Mouse (Mus musculus): ENCODE measurements around the gene Armc12. TPM values are rescaled to one million over a fixed set of nuclear protein-coding genes. Genes with fewer than 3 reads are reported as not detected.
"Not testable (repeated sequence)": the region's sequence is repeated elsewhere in the genome, so short reads cannot be mapped to it uniquely, and the experiment has no call there.

Armc12 gene
- polyA plus RNA-seq, 1 experiment from 2014 or later, result not detected

DNA sequence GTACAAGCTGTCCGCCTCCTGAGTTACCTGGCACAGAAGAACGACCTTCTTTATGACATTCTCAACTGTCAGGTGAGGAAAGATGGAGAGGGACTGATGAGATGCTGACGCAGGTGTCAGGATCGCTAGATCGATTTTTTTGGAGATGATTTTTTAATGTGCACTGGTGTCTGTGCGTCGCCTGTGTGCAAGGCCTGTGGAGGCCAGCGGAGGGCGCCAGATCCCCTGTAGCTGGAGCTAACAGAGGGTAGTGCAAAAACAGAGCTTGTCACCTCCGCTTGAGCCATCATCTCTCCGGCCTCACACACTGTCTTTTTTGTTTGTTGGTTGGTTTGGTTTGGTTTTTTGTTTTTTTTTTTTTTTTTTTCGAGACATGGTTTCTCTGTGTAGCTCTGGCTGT, 7.3 kb downstream of the Armc12 start:
- no peaks in the 10 kb centered on the region for H3K36me3 ChIP-seq (ENCODE audit: insufficient read depth, low read length)
- H3K27ac ChIP-seq, result no peak overlapping the region
- no peak overlapping the region for H3K4me2 ChIP-seq (ENCODE audit: low read length)
- H3K4me1 ChIP-seq (replicated peaks; ENCODE audit: insufficient read depth, low read length), result no peaks in the 10 kb centered on the region
- 0 out of 2 replicates have a peak, but pooled peaks have one; percentile 14 for TF ChIP-seq CTCF (IDR thresholded peaks at IDR 0.05; ENCODE audit: low read depth)
- no peak overlapping the region for H3K9ac ChIP-seq (ENCODE audit: low read depth, low read length)
- ATAC-seq (replicated peaks; ENCODE audit: low FRiP score, low read depth), result no peak
- no peak overlapping the region for H3K4me3 ChIP-seq (replicated peaks; ENCODE audit: low read depth, low read length)
- H3K9me3 ChIP-seq (replicated peaks; ENCODE audit: low read length), result 0 out of 2 replicates have a peak, but pooled peaks cover 3% of the 10 kb centered on the region
- H3K27me3 ChIP-seq (ENCODE audit: insufficient read depth, low read length), result no peaks in the 10 kb centered on the region
- no peak for DNase-seq (ENCODE audit: low spot score)
- 56% methylated on average over 12 of the region's 12 CpGs for WGBS

GRCm38 (mm10) chr17:28546925-28547324, 16.3 kb downstream of the Armc12 start:
- TF ChIP-seq CTCF (IDR thresholded peaks at IDR 0.05; ENCODE audit: low read depth), result no peak
- no peak overlapping the region for H3K9ac ChIP-seq (ENCODE audit: low read depth, low read length)
- DNase-seq (ENCODE audit: low spot score), result no peak
- no peaks in the 10 kb centered on the region for H3K9me3 ChIP-seq (replicated peaks; ENCODE audit: low read length)
- WGBS, result 90% methylated on average over 1 of the region's 1 CpGs
- no peak overlapping the region for H3K27ac ChIP-seq
- no peaks in the 10 kb centered on the region for H3K36me3 ChIP-seq (ENCODE audit: insufficient read depth, low read length)
- H3K4me1 ChIP-seq (replicated peaks; ENCODE audit: insufficient read depth, low read length), result no peaks in the 10 kb centered on the region
- H3K27me3 ChIP-seq (ENCODE audit: insufficient read depth, low read length), result no peaks in the 10 kb centered on the region
- ATAC-seq (replicated peaks; ENCODE audit: low FRiP score, low read depth), result no peak
- H3K4me3 ChIP-seq (replicated peaks; ENCODE audit: low read depth, low read length), result no peak overlapping the region
- H3K4me2 ChIP-seq (ENCODE audit: low read length), result no peak overlapping the region

DNA sequence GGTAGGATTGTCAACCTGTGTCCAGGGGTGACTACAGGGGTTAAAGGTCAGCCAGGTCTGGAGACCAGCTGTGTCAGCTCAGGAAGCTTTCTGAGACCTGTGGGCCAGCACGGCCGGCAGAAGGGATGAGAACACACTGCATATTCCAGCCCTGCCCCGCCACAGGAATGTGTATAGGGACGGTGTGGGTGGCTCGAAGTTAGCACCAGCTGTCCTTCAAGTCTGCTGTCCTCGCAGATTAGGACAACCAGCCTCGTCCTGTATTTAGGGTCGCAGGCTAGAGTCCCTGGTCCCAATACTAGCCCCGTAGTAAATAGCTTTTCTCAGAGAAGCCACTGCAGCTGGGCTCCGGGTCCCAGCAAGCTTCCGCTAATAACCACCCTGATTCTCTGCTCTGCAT, 17.9 kb downstream of the Armc12 start:
- H3K9ac ChIP-seq (ENCODE audit: low read depth, low read length), result no peak overlapping the region
- no peak for TF ChIP-seq CTCF (IDR thresholded peaks at IDR 0.05; ENCODE audit: low read depth)
- no peak for ATAC-seq (replicated peaks; ENCODE audit: low FRiP score, low read depth)

GRCm38 (mm10) chr17:28549111-28549510, 18.5 kb downstream of the Armc12 start, which contains the start of gene Clpsl2:
Clpsl2 (plus strand) TSS chr17:28549411.
- H3K4me1 ChIP-seq (replicated peaks; ENCODE audit: insufficient read depth, low read length), result no peaks in the 10 kb centered on the region
- H3K4me3 ChIP-seq (replicated peaks; ENCODE audit: low read depth, low read length), result no peak within 1 kb of the TSS
- no peak within 1 kb of the TSS for H3K9ac ChIP-seq (ENCODE audit: low read depth, low read length)
- no peaks in the 10 kb centered on the region for H3K27me3 ChIP-seq (ENCODE audit: insufficient read depth, low read length)
- no peaks in the 10 kb centered on the region for H3K36me3 ChIP-seq (ENCODE audit: insufficient read depth, low read length)
- no peak for DNase-seq (ENCODE audit: low spot score)
- WGBS, result 80% methylated on average over 14 of the region's 14 CpGs
- no peak within 1 kb of the TSS for H3K4me2 ChIP-seq (ENCODE audit: low read length)
- no peak within 1 kb of the TSS for H3K27ac ChIP-seq
- no peaks in the 10 kb centered on the region for H3K9me3 ChIP-seq (replicated peaks; ENCODE audit: low read length)
- no peak for ATAC-seq (replicated peaks; ENCODE audit: low FRiP score, low read depth)
- TF ChIP-seq CTCF (IDR thresholded peaks at IDR 0.05; ENCODE audit: low read depth), result no peak

More for the DNA sequence above, 17.9 kb downstream of the Armc12 start:
- H3K4me2 ChIP-seq (ENCODE audit: low read length), result no peak overlapping the region
- 57% methylated on average over 11 of the region's 11 CpGs for WGBS
- no peak overlapping the region for H3K4me3 ChIP-seq (replicated peaks; ENCODE audit: low read depth, low read length)
- H3K36me3 ChIP-seq (ENCODE audit: insufficient read depth, low read length), result no peaks in the 10 kb centered on the region
- H3K4me1 ChIP-seq (replicated peaks; ENCODE audit: insufficient read depth, low read length), result no peaks in the 10 kb centered on the region
- no peak overlapping the region for H3K27ac ChIP-seq
- H3K9me3 ChIP-seq (replicated peaks; ENCODE audit: low read length), result no peaks in the 10 kb centered on the region
- H3K27me3 ChIP-seq (ENCODE audit: insufficient read depth, low read length), result no peaks in the 10 kb centered on the region
- no peak for DNase-seq (ENCODE audit: low spot score)

DNA sequence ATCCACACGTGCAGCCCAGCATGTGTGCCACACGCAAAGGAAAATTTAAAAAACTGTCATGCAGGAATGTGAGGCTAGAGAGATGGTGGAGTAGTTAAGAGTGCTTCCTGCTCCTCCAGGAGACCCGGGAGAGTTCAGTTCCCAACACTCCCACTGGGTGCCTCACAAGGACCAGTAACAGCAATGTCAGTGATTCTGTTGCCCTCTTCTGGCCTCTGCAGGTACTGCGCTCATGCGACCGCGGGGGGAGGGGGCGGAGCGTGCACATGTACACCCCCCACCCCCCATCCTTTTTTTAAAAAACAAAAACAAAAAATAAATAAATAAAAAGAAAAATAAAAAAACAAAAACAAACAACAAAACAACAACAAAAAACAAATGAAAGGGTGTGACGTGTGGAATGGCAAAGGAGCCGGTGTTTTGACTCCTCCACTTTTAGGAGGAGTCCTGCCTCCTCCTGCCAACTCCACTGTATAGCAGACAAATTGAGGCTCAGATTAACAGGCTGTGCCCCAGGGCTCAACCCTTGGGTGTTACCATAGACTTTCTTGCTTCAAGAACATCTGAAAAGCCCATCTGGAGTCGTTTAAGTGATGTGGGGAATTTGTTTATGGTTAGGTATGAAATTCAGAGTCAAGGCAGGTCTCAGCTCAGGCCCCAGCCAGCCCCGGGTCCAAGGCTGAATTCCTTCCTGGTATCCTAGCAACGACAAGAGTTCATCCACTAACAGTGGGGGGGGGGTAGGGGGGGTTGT, 22.6 kb downstream of the Armc12 start:
- no peaks in the 10 kb centered on the region for H3K36me3 ChIP-seq (ENCODE audit: insufficient read depth, low read length)
- DNase-seq (ENCODE audit: low spot score) (peak; percentile 80), ATAC-seq (replicated peaks; ENCODE audit: low FRiP score, low read depth) (peak; percentile 50)
- no peak overlapping the region for H3K4me3 ChIP-seq (replicated peaks; ENCODE audit: low read depth, low read length)
- no peak overlapping the region for H3K9ac ChIP-seq (ENCODE audit: low read depth, low read length)
- no peak overlapping the region for H3K4me2 ChIP-seq (ENCODE audit: low read length)
- 7% methylated on average over 14 of the region's 14 CpGs for WGBS
- no peaks in the 10 kb centered on the region for H3K27me3 ChIP-seq (ENCODE audit: insufficient read depth, low read length)
- H3K9me3 ChIP-seq (replicated peaks; ENCODE audit: low read length), result no peaks in the 10 kb centered on the region
- H3K27ac ChIP-seq, result no peak overlapping the region
- no peaks in the 10 kb centered on the region for H3K4me1 ChIP-seq (replicated peaks; ENCODE audit: insufficient read depth, low read length)
- TF ChIP-seq CTCF (IDR thresholded peaks at IDR 0.05; ENCODE audit: low read depth), result peak; percentile 90

DNA sequence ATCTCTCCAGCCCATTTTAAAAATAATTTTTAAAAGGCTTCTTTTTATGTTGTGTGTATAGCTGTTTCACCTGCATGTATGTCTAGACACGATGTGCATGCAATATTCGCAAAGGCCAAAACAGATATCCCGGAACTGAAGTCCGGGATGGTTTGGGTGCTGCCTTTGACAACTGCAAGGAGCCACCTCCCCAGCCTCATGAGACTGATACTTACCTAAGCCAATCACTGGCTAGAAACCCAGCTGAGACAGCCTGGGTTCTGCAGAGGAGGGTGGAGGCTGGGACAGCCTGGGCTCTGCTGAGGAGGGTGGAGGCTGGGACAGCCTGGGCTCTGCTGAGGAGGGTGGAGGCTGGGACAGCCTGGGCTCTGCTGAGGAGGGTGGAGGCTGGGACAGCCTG, 23.4 kb downstream of the Armc12 start:
- not testable (repeated sequence) for H3K9me3 ChIP-seq (replicated peaks; ENCODE audit: low read length); H3K4me1 ChIP-seq (replicated peaks; ENCODE audit: insufficient read depth, low read length); DNase-seq (ENCODE audit: low spot score); H3K27me3 ChIP-seq (ENCODE audit: insufficient read depth, low read length); H3K9ac ChIP-seq (ENCODE audit: low read depth, low read length); H3K4me3 ChIP-seq (replicated peaks; ENCODE audit: low read depth, low read length); H3K36me3 ChIP-seq (ENCODE audit: insufficient read depth, low read length); H3K4me2 ChIP-seq (ENCODE audit: low read length); H3K27ac ChIP-seq; ATAC-seq (replicated peaks; ENCODE audit: low FRiP score, low read depth)
- 93% methylated on average over 4 of the region's 4 CpGs for WGBS

Measured in kidney, postnatal 0 days (tissue).